Mouse (Mus musculus) cerebral cortex, adult 2 months (tissue): Measurements from ENCODE around the gene Oas1e.

ENCODE experiments used
- WGBS: fragments of 180-500 bp; shearing (Covaris S2); methylation state at CpG from one replicate; pipeline ENCODE4 v1.1.7; 2018; 5-methylcytosine and 5-hydroxymethylcytosine counted together

The Oas1e gene

GRCm38 (mm10) chr5:120795480-120796034 lies at the start of gene Oas1e:
Oas1e (minus strand) TSS chr5:120795530.
- WGBS: 76% methylated on average over 9 of the region's 9 CpGs

- 59% methylated on average over 3 of the region's 3 CpGs for WGBS
Observed at GRCm38 (mm10) chr5:120844713-120845112, 49.4 kb upstream of the Oas1e start.

- 15% methylated on average over 8 of the region's 8 CpGs for WGBS
Observed at GRCm38 (mm10) chr5:120836731-120837585, 41.6 kb upstream of the Oas1e start.

- 38% methylated on average over 17 of the region's 17 CpGs for whole genome bisulfite sequencing
Observed at GRCm38 (mm10) chr5:120833335-120834280, 38.3 kb upstream of the Oas1e start.

- 81% methylated on average over 4 of the region's 4 CpGs for WGBS
Observed at GRCm38 (mm10) chr5:120831031-120831430, 35.7 kb upstream of the Oas1e start.

- WGBS: 75% methylated on average over 3 of the region's 3 CpGs
Observed at GRCm38 (mm10) chr5:120815949-120816348, 20.6 kb upstream of the Oas1e start.

- 85% methylated on average over 6 of the region's 6 CpGs for WGBS
Observed at GRCm38 (mm10) chr5:120813023-120813422, 17.7 kb upstream of the Oas1e start.

- whole genome bisulfite sequencing: 7% methylated on average over 18 of the region's 18 CpGs
Observed at GRCm38 (mm10) chr5:120811951-120812819, 16.9 kb upstream of the Oas1e start, which contains the start of gene Oas1c. Oas1c (minus strand) TSS chr5:120812514.

GRCm38 (mm10) chr5:120809171-120809570 lies 13.8 kb upstream of the Oas1e start:
- WGBS: 48% methylated on average over 6 of the region's 6 CpGs

GRCm38 (mm10) chr5:120806458-120806857 lies 11.1 kb upstream of the Oas1e start:
- WGBS: 94% methylated on average over 1 of the region's 1 CpGs

- WGBS: 83% methylated on average over 2 of the region's 2 CpGs
Observed at GRCm38 (mm10) chr5:120803596-120803995, 8.3 kb upstream of the Oas1e start.

GRCm38 (mm10) chr5:120798943-120799342 lies 3.6 kb upstream of the Oas1e start:
- WGBS: 75% methylated on average over 2 of the region's 2 CpGs

GRCm38 (mm10) chr5:120798147-120798546 lies 2.8 kb upstream of the Oas1e start:
- 79% methylated on average over 5 of the region's 5 CpGs for WGBS

GRCm38 (mm10) chr5:120793043-120793442 lies 2.3 kb downstream of the Oas1e start:
- 29% methylated on average over 2 of the region's 2 CpGs for WGBS

- 79% methylated on average over 3 of the region's 3 CpGs for WGBS
Observed at GRCm38 (mm10) chr5:120787042-120787441, 8.3 kb downstream of the Oas1e start.

GRCm38 (mm10) chr5:120782446-120782845 lies 12.9 kb downstream of the Oas1e start:
- whole genome bisulfite sequencing: 75% methylated on average over 2 of the region's 2 CpGs

- WGBS: 88% methylated on average over 1 of the region's 1 CpGs
Observed at GRCm38 (mm10) chr5:120781646-120782045, 13.7 kb downstream of the Oas1e start.

GRCm38 (mm10) chr5:120779922-120780321 lies 15.4 kb downstream of the Oas1e start:
- 29% methylated on average over 3 of the region's 3 CpGs for WGBS

GRCm38 (mm10) chr5:120778941-120779340 lies 16.4 kb downstream of the Oas1e start:
- 76% methylated on average over 2 of the region's 2 CpGs for WGBS

- WGBS: 84% methylated on average over 9 of the region's 9 CpGs
Observed at GRCm38 (mm10) chr5:120777478-120777877, 17.9 kb downstream of the Oas1e start, which contains the start of gene Oas3. Oas3 (minus strand) TSS chr5:120777661.

GRCm38 (mm10) chr5:120776801-120777200 lies 18.5 kb downstream of the Oas1e start:
- WGBS: 88% methylated on average over 5 of the region's 5 CpGs
